Mouse (Mus musculus) large intestine, adult 2 months (tissue): ENCODE measurements around the gene Arhgap4. TPM values are rescaled to one million over a fixed set of nuclear protein-coding genes. Genes with fewer than 3 reads are reported as not detected.

Experiments
- DNase-seq: peaks from one replicate; pipeline ENCODE4 v3.0.0-alpha.2; 2012; ENCODE audit warnings: low read depth, low spot score
- WGBS: fragments of 180-500 bp; shearing (Covaris S2); methylation state at CpG from one replicate; pipeline ENCODE4 v1.1.7; 2018; 5-methylcytosine and 5-hydroxymethylcytosine counted together
- polyA plus RNA-seq: library from polyadenylated mRNA; depleted of rRNA; stranded (reverse); fragments of >200 nt; gene quantifications from 2 replicates; pipeline ENCODE4 v1.2.3, GENCODE M21; 2012; rRNA removed

The Arhgap4 gene
- polyA plus RNA-seq: 23.9 and 25.9 TPM in 2 replicates

DNA sequence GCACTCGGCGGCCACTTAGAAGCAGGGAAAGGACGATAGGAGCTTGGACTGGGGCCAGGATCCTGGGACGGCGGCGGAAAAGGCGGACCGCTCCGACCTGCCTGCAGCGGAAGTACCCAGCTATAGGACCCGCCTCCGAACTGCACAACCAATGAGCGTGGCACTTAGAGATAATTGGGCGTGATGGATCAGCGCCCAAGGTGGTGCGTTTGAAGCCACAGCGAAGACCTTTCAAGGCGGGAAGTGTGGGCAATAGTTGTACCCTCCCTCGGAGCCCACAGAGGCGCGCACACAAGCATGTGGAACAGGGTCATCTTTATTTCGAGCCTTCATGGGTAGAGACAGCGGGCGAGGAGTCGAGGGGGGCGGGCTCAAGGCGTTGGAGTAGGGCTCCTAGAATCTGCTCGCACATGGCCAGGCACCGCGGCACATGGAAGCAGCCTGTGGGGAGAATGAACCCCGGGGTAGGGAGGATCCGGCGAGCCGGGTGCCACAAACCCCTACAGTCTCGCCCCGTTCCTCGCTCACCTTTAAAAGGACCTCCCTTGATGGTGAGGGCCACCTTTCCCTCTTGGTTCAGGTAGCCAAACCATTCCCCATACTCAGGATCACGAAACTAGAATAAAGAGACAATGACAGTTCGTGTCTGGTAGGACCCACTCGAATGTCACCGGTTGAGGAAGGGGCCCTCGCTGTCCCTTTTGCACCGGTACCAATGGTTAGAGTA lies at the start of gene Arhgap4, which contains the start of gene Naa10:
TSS of gene Arhgap4 (minus strand) at position 48 of the 727 bp plus-strand sequence.
TSS of gene Naa10 (minus strand) at position 122 of the 727 bp plus-strand sequence.
- DNase-seq: peak; percentile 65
- 12% methylated on average over 43 of the region's 43 CpGs for WGBS

DNA sequence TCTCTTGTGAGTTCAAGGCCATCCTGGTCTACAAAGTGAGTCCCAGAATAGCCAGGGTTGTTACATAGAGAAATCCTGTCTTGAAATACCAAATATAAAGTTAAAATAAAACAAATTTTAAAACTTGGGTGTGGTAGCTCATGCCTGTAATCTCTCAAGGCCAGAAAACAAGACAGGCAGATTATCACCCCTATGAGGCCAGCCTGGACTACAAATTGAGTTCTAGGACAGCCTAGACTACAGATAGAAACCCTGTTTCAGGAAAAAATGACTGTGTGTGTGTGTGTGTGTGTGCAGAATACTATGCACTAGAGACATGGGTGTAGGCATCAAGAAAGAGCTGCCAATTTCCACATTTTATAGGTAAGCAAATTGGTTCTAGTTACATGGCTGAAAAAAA lies 49.1 kb upstream of the Arhgap4 start:
- DNase-seq: no peak

DNA sequence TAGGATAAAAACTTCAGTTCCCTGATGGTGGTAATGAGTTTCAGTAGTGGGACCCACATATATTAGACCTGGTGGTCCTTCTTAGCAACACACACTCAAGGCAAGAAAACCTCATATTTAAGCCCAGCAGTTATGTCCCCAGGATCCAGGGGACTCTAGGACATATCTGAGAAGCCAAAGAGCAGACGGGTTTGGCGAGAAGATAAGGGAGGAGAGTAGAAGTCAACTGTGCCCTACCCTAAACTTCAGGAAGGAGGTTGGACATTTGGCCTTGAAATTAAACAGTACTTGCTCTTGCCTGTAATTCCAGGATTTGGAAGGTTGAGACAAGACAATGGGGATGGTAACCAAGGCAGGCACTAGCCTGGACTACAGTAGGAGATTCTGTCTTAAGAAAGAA lies 48.1 kb upstream of the Arhgap4 start:
- WGBS: 79% methylated on average over 2 of the region's 2 CpGs

DNA sequence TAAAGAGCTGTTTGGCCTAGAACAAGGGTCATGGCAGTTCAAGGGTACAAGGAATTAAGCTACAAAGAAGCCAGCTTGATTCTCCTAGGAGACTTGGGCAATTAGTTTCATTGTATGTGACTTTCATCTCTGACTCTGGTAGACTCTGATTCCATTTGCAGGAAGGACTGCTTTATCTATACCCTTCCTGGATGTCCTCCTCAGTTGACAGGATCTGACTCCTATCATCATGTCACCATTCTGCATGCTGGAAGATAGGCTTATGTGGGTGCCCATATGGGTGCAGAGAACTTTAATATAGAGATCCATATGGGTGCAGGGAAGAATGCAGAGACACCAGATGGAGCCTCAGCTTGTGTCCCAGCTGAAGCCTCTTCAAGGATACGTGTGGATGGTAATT lies 47.5 kb upstream of the Arhgap4 start:
- DNase-seq: no peak

More for the DNA sequence above, 48.1 kb upstream of the Arhgap4 start:
- no peak for DNase-seq

DNA sequence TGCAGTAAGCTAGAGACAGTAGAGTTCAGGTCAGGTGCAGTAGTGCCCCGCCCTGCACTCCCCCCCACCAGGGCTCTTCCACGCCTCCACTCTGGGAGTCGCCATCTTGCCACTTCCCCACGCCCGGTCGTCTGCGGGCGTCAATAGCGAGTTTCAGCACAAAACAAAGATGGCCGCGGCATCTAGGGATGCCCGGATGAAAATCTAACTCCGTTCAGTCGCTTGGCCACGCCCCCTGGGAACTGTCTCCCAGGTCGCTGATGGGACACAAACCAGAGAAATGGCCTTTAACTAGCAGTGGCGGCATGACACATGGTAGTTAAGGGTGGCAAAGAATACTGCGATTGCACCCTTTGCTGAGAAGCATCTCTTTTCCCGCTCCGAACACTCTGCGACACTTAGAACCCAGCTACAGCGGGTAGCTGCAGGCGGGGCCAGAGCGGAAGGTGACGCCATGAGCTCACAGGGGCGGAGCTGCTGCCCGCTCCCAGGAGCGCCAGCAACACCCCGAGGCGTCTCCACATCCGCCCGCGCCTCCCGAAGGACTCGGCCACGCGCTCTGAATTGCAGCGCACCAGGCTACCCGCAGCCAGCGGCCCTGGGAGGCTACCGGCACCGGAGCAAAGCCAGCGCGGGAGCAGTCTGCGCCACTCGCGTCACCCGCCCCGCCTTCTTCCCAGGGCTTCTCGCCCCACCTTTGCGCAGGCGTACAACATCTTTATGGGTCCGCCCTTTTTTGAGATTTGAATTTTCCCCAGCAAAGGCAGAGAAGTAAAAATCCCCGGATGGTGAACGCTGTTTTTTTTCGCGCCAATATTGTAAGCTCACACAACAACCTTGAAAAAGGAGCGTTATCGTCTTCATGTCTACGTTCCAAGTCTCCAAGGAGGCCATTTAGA lies 45.8 kb upstream of the Arhgap4 start:
- no peak for DNase-seq
- 20% methylated on average over 60 of the region's 60 CpGs for WGBS

More for the DNA sequence above, 47.5 kb upstream of the Arhgap4 start:
- WGBS: 100% methylated on average over 1 of the region's 1 CpGs

DNA sequence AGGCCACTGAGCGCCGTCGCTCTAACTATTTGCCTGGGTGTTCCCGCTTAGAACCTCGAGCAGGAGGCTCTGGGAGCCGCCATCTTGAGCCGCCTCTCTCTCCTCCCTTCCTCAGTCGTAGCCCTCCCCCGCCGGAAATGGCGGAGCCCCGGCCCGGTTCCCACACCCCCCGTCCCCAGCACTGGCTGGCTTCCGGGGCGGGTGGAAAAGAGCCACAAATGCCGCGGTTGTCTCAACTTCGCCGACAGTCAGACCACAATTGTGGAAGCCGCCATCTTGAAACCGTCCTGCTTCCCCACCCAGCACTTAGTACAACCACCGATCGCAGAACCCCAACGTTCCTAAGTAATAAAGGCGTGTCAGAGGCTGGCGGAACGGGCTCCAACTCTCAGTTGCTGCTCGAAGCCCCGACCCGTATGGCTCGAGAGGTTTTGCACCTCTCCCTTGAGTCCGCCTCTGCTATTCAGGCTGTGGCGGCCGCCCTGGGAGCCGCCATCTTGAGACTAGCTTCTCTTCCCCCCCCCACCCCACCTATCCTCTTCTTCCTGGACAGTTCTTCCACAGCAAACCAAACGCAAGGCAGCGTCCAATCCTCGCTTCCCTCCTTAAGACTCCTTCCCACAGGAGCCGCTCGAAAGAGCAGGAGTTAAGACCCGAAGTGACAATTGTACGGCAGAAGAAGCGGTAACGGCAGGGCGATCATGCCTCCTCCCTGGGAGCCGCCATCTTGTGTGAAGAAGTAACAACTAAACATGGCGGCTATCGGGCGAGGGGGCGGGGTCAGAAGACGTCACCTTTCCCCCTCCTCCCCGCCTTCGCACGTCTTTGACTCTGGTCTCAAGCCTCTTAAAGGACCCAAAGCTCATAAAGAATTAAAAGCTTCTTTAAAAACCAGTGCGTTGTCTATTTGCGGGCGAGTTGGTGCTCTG lies 44.8 kb upstream of the Arhgap4 start, which contains the start of gene Hcfc1:
TSS of gene Hcfc1 (minus strand) at position 110 of the 929 bp plus-strand sequence.
- WGBS: 13% methylated on average over 57 of the region's 58 CpGs
- no peak for DNase-seq

DNA sequence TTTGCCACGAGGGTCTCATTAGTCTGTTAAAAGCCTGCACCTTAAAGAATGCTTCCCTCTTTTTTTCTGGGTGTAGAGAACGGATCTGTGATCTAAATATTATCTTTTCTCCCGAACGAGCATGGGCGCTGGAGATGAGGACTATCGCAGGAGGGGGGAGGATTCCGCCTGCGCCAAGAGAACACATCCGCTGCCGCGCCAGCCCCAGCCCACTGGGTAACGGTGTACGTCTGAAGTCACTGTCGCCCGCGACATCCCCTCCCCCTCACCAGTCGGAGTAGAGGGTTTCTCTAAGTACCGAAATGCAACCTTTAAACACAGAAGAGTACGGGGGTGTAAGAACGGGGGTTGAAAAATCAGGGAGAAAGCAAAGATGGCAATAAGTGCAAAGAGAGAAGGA lies 43.6 kb upstream of the Arhgap4 start:
- WGBS: 12% methylated on average over 20 of the region's 20 CpGs
- DNase-seq: no peak

DNA sequence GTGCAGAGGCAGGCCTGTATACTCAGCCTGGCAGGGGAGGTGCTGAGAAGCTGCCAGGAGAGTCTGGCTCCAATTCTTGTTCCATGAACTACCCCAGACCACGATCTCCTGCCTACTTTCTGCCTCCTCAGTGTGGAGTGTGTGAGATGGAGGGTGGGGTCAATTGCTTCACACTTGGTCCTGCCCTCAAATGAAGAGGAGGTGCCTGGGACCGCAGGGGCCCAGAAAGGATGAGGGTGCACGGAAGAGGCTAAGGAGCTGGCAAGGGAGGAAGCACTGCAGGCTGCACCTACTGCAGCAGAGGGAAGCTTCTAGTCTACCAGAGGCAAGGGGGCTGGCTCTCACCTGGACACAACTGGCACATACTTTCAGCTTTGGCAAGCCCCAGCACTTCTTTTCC lies 42.7 kb upstream of the Arhgap4 start:
- WGBS: 29% methylated on average over 3 of the region's 3 CpGs
- DNase-seq: no peak

DNA sequence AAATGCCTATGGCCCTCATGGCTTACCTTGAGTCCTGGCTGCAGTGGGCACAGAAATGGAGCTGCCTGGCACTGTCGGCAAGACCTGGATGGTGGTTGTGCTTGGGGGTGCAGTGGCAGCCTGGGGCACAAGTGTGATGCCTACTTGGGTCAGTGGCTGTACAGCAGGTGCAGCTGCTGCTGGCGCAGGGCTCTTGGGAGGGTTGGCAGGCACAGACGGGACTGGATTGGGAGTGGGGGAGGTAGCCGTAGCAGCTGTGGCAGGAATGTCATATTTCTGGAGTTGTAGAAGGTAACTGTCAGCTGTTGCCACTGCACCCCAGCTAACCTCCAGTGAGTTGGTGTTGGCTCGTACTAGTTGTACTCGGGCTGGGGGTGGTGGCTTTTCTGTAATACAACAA lies 33.3 kb upstream of the Arhgap4 start:
- WGBS: 90% methylated on average over 6 of the region's 6 CpGs
- no peak for DNase-seq

DNA sequence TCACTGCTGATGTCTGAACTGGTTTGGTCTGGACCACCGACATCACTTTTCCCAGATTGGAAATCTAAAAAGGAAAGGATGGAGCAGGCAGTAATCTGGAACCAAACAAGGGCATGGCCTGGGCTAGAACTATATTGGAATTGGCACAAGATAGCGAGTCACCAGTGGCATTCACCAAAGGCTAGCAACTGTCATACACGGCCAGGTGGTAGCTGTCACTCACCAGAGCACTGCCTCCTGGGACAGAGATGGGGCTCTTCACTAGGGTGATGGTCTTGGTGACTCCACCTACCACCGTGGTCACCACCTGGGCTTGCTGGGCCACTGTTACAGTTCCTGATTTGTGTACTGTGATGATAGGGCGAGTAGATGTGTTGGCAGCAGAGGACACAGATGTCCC lies 30.9 kb upstream of the Arhgap4 start:
- 82% methylated on average over 5 of the region's 5 CpGs for WGBS

DNA sequence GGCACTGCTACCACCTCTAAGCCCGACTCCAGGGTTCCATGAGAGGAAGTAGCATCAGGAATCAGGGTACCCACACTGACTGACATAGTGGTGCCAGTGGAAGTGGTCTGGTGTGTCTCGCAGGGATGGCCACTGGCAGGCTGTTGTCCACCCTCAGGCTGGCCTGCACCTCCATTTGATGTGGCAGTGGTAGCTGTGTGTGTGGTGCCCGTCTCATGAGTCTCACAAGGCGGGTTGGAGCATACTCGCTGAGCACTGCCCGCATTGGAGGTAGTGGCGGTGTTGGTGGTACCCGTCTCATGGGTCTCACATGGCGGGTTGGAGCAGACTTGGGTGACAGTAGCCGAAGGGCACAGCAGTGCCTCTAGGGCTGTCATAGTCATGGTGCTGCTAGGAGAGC lies 27.7 kb upstream of the Arhgap4 start:
- 85% methylated on average over 10 of the region's 10 CpGs for WGBS
- DNase-seq: no peak

More for the DNA sequence above, 30.9 kb upstream of the Arhgap4 start:
- DNase-seq: no peak

DNA sequence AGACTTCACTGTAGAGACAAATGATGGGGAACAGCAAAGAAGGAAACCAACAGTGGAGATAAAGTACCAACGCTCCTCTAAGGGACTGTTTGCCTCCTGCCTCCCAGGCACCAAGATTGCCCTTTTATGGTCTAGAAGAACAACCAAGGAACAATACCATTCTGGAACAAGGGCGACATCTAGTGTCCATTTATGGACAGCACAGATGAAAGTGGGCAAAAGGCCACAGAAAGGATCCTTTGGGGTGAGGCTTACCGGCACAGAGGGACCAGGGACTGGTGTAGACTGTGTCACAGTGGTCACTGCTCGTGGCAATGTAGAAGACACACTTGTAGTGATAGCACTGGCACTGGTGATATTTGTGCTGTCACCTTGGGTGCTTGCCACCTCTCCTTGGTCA lies 27.0 kb upstream of the Arhgap4 start:
- no peak for DNase-seq
- 17% methylated on average over 4 of the region's 4 CpGs for WGBS

DNA sequence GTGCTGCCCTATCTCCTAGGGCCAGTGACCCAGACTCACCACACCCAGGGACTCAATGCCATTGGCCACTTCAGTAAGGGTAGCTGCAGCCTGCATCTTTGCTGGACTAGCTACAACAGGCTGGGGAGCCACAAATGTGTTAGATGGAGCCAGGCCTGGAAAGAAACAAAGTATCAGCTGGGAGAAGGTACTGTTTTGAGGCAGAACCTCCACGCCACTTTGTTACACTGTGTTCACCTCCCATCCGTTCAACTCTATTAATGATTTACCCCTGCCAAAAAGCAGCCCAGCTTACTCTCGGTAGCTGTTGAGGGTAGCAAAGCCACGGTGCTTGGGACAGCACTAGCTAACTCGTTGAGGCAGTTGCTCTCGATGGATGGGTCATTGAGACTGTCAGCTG lies 25.2 kb upstream of the Arhgap4 start:
- WGBS: 72% methylated on average over 6 of the region's 6 CpGs
- no peak for DNase-seq

DNA sequence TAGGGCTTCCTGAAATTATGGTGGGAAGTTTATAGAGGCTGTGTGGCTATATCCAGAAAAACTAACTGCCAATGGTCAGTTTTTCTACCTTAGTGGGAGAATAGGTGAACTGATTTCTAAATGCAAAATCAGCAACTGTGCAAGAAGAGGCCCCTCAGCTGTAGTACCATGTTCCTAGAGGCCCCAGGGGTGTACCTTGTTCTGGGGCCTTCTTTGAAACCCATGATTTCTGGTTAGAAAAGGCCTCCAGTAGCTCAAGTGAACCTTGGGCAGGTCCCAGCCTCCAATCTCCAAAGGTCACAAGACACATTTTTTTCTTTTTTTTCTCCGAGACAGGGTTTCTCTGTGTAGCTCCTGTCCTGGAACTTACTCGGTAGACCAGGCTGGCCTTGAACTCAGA lies 20.6 kb upstream of the Arhgap4 start:
- DNase-seq: no peak
- WGBS: 69% methylated on average over 2 of the region's 2 CpGs

DNA sequence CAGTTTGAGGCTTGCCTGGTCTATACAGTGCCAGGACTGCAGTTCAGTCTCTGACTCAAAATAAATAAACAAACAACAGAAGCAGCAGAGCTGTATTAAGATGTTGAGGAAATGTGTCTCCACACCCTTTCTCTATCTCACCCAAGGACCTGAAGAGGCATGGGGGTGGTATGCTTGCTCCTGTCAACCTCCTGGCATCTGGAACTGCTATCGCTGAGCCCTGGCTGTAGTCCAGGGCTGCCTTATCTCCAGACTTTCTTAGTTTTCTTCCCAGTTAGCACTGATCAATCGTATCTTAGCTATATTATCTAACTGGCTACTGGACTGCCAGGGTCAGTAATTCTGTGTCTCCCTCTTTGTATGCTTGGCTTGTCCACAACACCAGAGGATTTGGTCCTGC lies 20.2 kb upstream of the Arhgap4 start:
- WGBS: 34% methylated on average over 2 of the region's 2 CpGs
- no peak for DNase-seq

DNA sequence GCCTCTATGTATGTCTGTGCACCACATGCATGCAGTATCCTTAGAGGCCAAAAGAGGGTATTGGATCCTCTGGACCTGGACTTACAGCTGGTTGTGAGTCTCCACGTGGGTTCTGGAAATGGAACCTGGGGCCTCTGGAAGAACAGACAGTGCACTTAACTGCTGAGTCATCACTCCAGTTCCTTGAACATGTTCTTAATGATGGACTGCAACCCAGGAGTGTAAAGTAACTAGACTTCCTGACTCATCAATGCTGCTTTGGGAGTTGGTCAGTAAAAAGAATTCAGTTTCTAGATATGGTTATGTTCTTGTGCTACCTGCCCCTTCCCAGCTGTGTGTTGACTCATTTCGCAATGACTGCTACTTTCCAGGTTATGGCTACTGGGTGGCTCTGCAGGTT lies 10.2 kb upstream of the Arhgap4 start:
- no peak for DNase-seq
- WGBS: 34% methylated on average over 2 of the region's 2 CpGs

DNA sequence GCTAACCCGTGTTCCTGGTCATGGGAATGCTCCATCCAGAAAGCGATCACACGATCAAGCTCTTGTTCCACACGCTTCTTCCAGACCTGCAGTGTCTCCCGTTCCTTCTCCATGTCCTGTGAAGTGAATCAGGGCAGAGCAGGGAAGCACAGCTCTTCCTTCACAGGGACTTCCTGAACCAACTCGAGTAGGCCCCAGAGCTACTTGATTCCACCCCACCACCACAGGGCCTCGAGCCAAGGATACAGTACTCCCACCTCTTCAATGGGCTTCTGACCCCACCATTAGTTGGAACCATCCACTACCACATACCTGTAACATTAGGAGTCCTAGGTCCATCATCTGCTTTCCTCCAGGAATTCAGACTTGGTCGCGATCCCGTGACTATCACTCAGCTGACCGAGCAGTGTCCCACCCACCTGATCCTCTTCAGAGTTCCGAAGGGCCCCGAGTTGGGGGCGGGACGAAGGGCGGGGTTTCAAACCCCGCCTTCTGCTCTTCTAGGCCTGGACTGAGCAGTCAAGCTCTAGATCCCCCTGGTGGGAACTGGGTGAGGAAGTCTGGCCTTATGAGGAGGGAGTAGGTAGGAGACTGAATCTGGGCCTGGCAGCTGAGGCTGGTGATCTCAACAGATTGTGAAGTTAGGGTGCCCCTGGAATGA lies 8.9 kb upstream of the Arhgap4 start, which contains the start of gene Renbp:
TSS of gene Renbp (minus strand) at position 449 of the 661 bp plus-strand sequence.
- DNase-seq: no peak
- WGBS: 38% methylated on average over 17 of the region's 17 CpGs

DNA sequence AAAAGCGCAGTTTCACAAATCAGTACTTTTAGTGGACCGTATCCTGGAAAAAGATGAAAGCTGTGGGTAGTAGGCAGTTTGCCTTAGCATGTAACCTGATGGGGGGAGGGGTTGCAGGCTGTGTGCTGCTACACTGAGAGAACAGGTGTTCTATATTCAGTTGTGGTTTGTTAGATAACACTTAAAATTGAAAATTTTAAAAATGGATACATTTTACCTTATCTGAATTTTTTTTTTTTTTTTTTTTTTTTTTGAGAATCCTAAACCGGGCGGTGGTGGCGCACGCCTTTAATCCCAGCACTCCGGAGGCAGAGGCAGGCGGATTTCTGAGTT lies 846 bp upstream of the Arhgap4 start:
- WGBS: 67% methylated on average over 8 of the region's 8 CpGs
- DNase-seq: no peak

DNA sequence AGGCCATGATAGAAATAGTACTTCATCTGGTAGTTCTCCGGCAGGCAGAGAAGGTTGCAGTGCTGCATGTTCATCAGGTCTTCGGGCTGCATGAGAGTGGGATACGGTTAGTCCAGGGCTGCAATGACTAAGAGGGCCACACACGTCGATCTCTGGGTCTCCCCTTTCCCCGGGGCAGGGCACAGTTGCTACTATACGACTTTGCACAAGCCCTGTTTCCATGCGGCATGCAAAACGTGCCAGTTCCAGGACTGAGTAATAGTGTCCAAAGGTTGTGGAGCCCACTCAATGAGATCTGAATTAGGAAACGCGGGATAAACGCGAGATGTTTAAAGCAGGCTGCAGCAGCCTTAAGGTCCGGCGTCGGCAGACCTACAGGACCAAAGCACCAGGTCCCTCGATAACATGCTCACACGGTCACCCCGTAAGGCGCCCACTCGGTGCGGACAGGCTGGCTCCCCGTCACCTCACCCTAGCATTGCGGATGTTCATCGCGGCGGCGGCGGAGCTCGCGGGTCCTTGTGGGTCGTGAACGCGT lies 316 bp downstream of the Arhgap4 start:
- WGBS: 18% methylated on average over 34 of the region's 34 CpGs
- DNase-seq: no peak
